Mouse (Mus musculus) liver, postnatal 0 days (tissue): Measurements from ENCODE around the gene Magi2.

Experiments
- CTCF ChIP-seq: sonication (generic); IDR thresholded peaks from 2 replicates; pipeline ENCODE4 v1.5.1; 2016; ENCODE audit warnings: antibody characterized with exemption, low read depth
- EP300 ChIP-seq: IDR thresholded peaks from 2 replicates; pipeline ENCODE4 v1.6.1; 2016; ENCODE audit warnings: antibody characterized with exemption, low read depth, mild to moderate bottlenecking

DNA sequence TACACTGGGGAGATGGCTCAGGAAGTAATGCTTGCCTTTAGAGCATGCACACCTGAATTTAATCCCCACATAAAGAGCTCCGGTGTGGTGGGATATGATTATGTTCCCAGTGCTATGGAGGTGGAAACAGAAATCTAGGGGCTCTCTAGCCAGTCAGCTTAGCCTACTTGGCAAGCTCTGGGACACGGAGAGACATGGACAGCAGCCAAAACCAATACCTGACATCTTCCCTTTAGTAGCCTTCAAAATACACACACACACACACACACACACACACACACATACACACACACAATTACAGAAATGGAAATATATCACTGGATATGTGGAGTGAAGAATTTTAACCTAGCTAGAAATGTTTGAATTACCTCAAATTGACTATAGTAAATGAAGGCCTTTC is 1265.1 kb downstream of the Magi2 start:
- TF ChIP-seq CTCF (no peak), EP300 (no peak)
